Mouse (Mus musculus): Measurements from ENCODE around the gene Parp8. TPM values are rescaled to one million over a fixed set of nuclear protein-coding genes. Genes with fewer than 3 reads are reported as not detected.

Parp8 gene
- total RNA-seq, 2 experiments from 2014 or later = 14.7 to 16.9 TPM

- no peak for ATAC-seq (replicated peaks; ENCODE audit: low FRiP score, poor library complexity, severe bottlenecking)
These were observed 126.9 kb downstream of the Parp8 start for GRCm38 (mm10) chr13:116898395-116898794.

GRCm38 (mm10) chr13:116897711-116898110 is 127.6 kb downstream of the Parp8 start:
- no peak for ATAC-seq (replicated peaks; ENCODE audit: low FRiP score, poor library complexity, severe bottlenecking)

- ATAC-seq (replicated peaks; ENCODE audit: low FRiP score, poor library complexity, severe bottlenecking) = no peak
These were observed 140.9 kb downstream of the Parp8 start for GRCm38 (mm10) chr13:116884422-116884942.

GRCm38 (mm10) chr13:116882226-116882625 is 143.1 kb downstream of the Parp8 start:
- ATAC-seq (replicated peaks; ENCODE audit: low FRiP score, poor library complexity, severe bottlenecking) = no peak

- ATAC-seq (replicated peaks; ENCODE audit: low FRiP score, poor library complexity, severe bottlenecking) = no peak
These were observed 145.7 kb downstream of the Parp8 start for GRCm38 (mm10) chr13:116879580-116880192.

- ATAC-seq (replicated peaks; ENCODE audit: low FRiP score, poor library complexity, severe bottlenecking) = no peak
These were observed 155.1 kb downstream of the Parp8 start for GRCm38 (mm10) chr13:116870221-116870620.

- no peak for ATAC-seq (replicated peaks; ENCODE audit: low FRiP score, poor library complexity, severe bottlenecking)
These were observed 181.4 kb downstream of the Parp8 start for GRCm38 (mm10) chr13:116843937-116844336.

GRCm38 (mm10) chr13:116830984-116831383 is 194.4 kb downstream of the Parp8 start:
- ATAC-seq (replicated peaks; ENCODE audit: low FRiP score, poor library complexity, severe bottlenecking) = no peak

- ATAC-seq (replicated peaks; ENCODE audit: low FRiP score, poor library complexity, severe bottlenecking) = no peak
These were observed 196.3 kb downstream of the Parp8 start for GRCm38 (mm10) chr13:116829015-116829414.

GRCm38 (mm10) chr13:116811456-116811855 is 213.9 kb downstream of the Parp8 start:
- ATAC-seq (replicated peaks; ENCODE audit: low FRiP score, poor library complexity, severe bottlenecking) = no peak

Other genes starting within 250 kb of the Parp8 start
- gene Emb, start 183.0 kb upstream of the Parp8 start, total RNA-seq (2015; ENCODE audit: low replicate concordance) = 58.3 and 62.8 TPM in 2 replicates
- 42.1 and 61.7 TPM in 2 replicates for gene Emb, start 183.0 kb upstream of the Parp8 start, total RNA-seq (2017; ENCODE audit: low replicate concordance)
- gene Gm17509, start 195.5 kb upstream of the Parp8 start, total RNA-seq (2015; ENCODE audit: low replicate concordance) = not detected in 2 replicates
- gene Gm17509, start 195.5 kb upstream of the Parp8 start, total RNA-seq (2017; ENCODE audit: low replicate concordance) = not detected in 2 replicates